Mouse (Mus musculus): ENCODE measurements around the gene Nhlrc3. TPM values are rescaled to one million over a fixed set of nuclear protein-coding genes. Genes with fewer than 3 reads are reported as not detected.

The Nhlrc3 gene
- polyA plus RNA-seq, 1 experiment from 2014 or later, result 13.5 TPM

DNA sequence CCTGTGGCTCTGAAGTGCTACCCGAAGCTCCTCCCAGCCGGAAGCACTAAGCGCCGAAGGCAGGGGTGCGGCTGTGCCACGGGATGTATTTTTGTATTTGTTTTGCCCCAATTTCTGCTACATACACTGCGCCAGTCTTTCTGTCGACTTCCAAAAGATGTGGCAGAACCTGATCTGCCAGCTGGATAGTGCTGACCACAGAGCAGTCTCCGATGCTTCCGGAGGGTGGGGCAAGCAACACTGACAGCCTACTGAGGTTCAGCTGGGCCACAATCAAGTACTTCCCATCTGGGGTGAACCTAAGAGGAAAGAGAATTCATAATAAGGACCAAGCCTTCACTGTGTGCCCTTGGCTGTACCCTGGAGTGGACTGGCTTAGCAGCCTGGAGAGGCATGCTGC, 10.8 kb downstream of the Nhlrc3 start:
- H3K36me3 ChIP-seq, result peaks cover 75% of the 10 kb centered on the region
- ATAC-seq (ENCODE audit: low FRiP score), result no peak
- WGBS, result 91% methylated on average over 10 of the region's 10 CpGs
- no peak overlapping the region for H3K9ac ChIP-seq
- no peak overlapping the region for H3K27ac ChIP-seq
- no peak overlapping the region for H3K4me3 ChIP-seq
- no peaks in the 10 kb centered on the region for H3K9me3 ChIP-seq (replicated peaks)
- H3K4me1 ChIP-seq, result no peaks in the 10 kb centered on the region
- H3K4me2 ChIP-seq (replicated peaks), result no peak overlapping the region
- no peaks in the 10 kb centered on the region for H3K27me3 ChIP-seq

DNA sequence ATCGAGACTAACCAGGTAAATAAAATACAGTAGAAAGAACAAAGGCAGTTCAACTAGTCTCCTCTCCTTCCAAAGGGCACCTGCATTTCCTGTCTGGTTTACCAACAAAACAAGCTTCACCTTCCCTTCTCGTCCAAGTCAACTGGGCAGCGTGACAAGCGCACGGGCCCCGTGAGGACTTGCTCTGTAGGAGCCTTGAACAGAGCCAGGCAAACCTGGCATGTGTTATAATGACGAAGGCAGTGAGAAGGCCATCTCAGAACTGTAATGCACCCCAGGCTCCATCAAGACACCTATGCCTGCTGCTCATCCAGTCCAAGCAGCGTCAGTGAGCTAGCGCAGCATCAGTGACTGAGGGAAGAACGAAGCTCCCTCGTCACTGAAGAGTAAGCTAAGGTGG, 12.5 kb downstream of the Nhlrc3 start:
- H3K27ac ChIP-seq, result no peak overlapping the region
- H3K27me3 ChIP-seq, result no peaks in the 10 kb centered on the region
- H3K9me3 ChIP-seq (replicated peaks), result no peaks in the 10 kb centered on the region
- 0 out of 2 replicates have a peak, but pooled peaks cover under 1% of the 10 kb centered on the region for H3K4me1 ChIP-seq
- H3K36me3 ChIP-seq, result peaks cover 58% of the 10 kb centered on the region
- H3K4me2 ChIP-seq (replicated peaks), result no peak overlapping the region
- no peak overlapping the region for H3K9ac ChIP-seq
- ATAC-seq (ENCODE audit: low FRiP score), result no peak
- H3K4me3 ChIP-seq, result no peak overlapping the region
- 95% methylated on average over 11 of the region's 11 CpGs for WGBS

DNA sequence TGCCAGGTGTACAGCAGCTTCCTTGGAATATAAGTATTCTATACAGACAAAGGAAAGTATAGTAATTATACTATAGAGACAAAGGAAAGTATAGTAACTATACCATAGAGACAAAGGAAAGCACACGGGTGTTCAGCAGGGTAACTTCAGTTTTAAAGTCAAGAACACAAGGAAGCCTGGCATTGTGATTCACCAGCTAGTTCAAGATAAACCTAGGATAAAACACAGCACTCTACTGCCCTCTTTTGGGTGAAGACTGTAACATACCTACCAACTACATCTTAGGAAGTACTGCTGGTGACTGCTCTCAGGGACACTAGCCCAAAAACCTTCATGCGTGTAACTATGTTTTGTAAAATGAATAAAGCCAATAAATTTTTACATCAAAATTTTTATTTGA, 14.9 kb downstream of the Nhlrc3 start:
- Histone ChIP-seq H3K27me3 (no peaks in the 10 kb centered on the region), H3K4me1 (peaks cover 8% of the 10 kb centered on the region; the same call in 1 of the 2 replicates), H3K9ac (no peak overlapping the region), H3K27ac (no peak overlapping the region), H3K9me3 (replicated peaks) (no peaks in the 10 kb centered on the region), H3K36me3 (peaks cover 34% of the 10 kb centered on the region), H3K4me3 (no peak overlapping the region), H3K4me2 (replicated peaks) (no peak overlapping the region)
- ATAC-seq (ENCODE audit: low FRiP score), result 0 out of 2 replicates have a peak, but pooled peaks have one; percentile 49
- 36% methylated on average over 2 of the region's 2 CpGs for WGBS

DNA sequence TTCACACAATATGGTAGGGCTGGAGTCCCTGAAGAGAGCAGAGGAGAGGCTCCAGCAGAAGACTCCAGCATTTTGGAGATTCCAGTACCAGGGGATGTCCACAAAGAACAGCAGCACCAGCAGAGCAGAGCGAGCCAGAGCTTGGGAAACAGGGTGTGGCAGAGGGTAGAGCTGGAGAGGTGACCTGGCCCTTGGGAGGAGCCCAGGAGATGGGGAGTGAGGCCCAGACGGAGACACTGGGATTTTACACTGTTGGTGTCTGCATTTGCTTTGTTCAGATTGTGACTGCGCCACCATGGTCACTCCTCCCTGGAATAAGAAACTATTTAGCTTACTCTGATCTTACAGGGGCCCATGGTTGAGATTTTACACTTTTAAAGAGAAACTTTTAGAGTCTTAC, 16.3 kb downstream of the Nhlrc3 start:
- H3K36me3 ChIP-seq, result peaks cover 21% of the 10 kb centered on the region
- ATAC-seq (ENCODE audit: low FRiP score), result no peak
- WGBS, result 76% methylated on average over 3 of the region's 3 CpGs

DNA sequence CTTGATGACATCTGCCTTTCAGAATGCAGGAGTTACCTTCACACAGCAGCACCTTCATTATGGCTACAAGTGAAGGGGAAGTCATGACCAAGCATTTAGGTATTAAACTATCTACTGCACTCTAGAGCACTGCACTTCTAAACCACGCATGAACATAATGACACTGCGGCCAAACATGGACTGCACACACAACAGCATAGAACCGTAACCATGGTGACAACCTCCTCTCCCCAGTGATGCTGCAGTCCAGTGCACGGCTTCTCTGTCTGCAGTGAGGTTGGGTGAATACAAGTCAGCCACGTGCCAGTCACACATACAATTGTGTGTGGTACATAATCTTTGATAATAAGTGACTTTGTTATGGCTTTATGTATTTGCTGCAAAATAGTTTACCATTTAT, 17.6 kb downstream of the Nhlrc3 start:
- no peaks in the 10 kb centered on the region for H3K27me3 ChIP-seq
- peaks cover 8% of the 10 kb centered on the region; the same call in 1 of the 2 replicates for H3K4me1 ChIP-seq
- no peak overlapping the region for H3K4me3 ChIP-seq
- H3K36me3 ChIP-seq, result peaks cover 9% of the 10 kb centered on the region; the same call in 1 of the 2 replicates
- 48% methylated on average over 5 of the region's 5 CpGs for WGBS
- no peak overlapping the region for H3K9ac ChIP-seq
- peak; percentile 74; the same call in 1 of the 2 replicates for ATAC-seq (ENCODE audit: low FRiP score)
- H3K27ac ChIP-seq, result no peak overlapping the region
- H3K4me2 ChIP-seq (replicated peaks), result no peak overlapping the region
- no peaks in the 10 kb centered on the region for H3K9me3 ChIP-seq (replicated peaks)

More for the DNA sequence above, 16.3 kb downstream of the Nhlrc3 start:
- Histone ChIP-seq H3K4me3 (no peak overlapping the region), H3K9ac (no peak overlapping the region), H3K27ac (no peak overlapping the region), H3K4me2 (replicated peaks) (no peak overlapping the region), H3K27me3 (no peaks in the 10 kb centered on the region), H3K9me3 (replicated peaks) (no peaks in the 10 kb centered on the region), H3K4me1 (peaks cover 8% of the 10 kb centered on the region; the same call in 1 of the 2 replicates)

DNA sequence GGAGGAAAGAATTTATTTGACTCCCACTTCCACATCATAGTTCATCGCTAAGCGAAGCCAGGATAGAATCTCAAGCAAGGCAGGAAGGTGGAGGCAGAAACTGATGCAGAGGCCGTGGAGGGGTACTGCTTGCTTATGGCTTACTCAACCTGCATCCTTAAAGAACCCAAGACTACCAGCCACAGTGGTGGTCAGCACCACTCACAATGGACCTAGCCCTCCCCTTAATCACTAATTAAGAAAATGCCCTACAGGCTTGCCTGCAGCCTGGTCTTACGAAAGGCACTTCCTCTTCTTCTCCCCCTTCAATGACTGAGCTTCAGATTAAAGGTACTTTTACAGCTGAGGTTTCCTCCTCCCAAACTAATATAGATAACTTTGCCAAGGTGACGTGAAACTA, 26.6 kb downstream of the Nhlrc3 start:
- ATAC-seq (ENCODE audit: low FRiP score), result no peak
- Histone ChIP-seq H3K27ac (no peak overlapping the region), H3K9me3 (replicated peaks) (no peaks in the 10 kb centered on the region), H3K27me3 (0 out of 2 replicates have a peak, but pooled peaks cover 2% of the 10 kb centered on the region), H3K9ac (no peak overlapping the region), H3K4me3 (no peak overlapping the region), H3K36me3 (no peaks in the 10 kb centered on the region), H3K4me2 (replicated peaks) (no peak overlapping the region), H3K4me1 (no peaks in the 10 kb centered on the region)
- WGBS, result 81% methylated on average over 5 of the region's 5 CpGs

DNA sequence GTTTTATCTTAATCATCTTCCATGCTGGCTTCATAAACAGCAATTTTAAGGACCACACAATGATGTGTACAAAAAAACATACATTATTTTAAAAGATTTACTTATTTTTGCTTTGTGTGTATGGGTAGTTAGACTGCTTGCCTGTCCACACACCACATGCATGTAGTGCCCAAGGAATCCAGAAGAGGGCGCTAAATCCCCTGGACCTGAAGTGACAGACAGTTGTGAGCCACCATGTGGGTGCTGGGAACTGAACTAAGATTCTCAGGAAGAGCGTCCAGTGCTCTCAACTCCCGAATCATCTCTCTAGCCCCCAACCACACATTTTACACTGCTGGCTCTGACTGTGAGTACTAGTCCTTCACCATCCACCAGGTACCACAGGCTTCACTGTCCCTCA, 28.5 kb downstream of the Nhlrc3 start:
- H3K27ac ChIP-seq, result no peak overlapping the region
- H3K4me2 ChIP-seq (replicated peaks), result no peak overlapping the region
- H3K9me3 ChIP-seq (replicated peaks), result no peaks in the 10 kb centered on the region
- H3K4me3 ChIP-seq, result no peak overlapping the region
- no peaks in the 10 kb centered on the region for H3K36me3 ChIP-seq
- ATAC-seq (ENCODE audit: low FRiP score), result no peak
- 0 out of 2 replicates have a peak, but pooled peaks cover 2% of the 10 kb centered on the region for H3K27me3 ChIP-seq
- no peak overlapping the region for H3K9ac ChIP-seq
- H3K4me1 ChIP-seq, result no peaks in the 10 kb centered on the region
- 74% methylated on average over 3 of the region's 3 CpGs for WGBS

DNA sequence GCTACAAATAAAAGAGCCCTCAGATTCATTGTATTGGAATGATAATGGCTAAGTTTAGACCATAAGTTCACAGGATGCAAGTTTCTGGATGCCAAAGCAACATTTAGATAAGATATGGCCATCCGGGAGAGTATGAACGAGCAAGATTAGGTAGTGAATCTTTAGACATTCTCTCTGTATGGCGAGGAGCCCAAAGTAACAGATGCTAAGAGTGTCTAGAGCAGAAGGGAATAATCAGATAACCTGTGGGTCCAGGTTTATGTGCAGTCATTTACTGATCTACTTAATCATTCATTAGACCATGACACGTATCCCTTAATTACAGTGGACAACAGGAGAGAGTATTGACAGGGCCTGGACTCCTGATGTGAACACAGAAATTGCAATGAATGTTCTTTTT, 39.6 kb downstream of the Nhlrc3 start:
- ATAC-seq (ENCODE audit: low FRiP score), result no peak
- Histone ChIP-seq H3K9me3 (replicated peaks) (no peaks in the 10 kb centered on the region), H3K4me3 (no peak overlapping the region), H3K27me3 (peaks cover 3% of the 10 kb centered on the region; the same call in 1 of the 2 replicates), H3K9ac (no peak overlapping the region), H3K4me1 (no peaks in the 10 kb centered on the region), H3K4me2 (replicated peaks) (no peak overlapping the region), H3K36me3 (no peaks in the 10 kb centered on the region), H3K27ac (no peak overlapping the region)
- whole genome bisulfite sequencing, result 93% methylated on average over 4 of the region's 4 CpGs

DNA sequence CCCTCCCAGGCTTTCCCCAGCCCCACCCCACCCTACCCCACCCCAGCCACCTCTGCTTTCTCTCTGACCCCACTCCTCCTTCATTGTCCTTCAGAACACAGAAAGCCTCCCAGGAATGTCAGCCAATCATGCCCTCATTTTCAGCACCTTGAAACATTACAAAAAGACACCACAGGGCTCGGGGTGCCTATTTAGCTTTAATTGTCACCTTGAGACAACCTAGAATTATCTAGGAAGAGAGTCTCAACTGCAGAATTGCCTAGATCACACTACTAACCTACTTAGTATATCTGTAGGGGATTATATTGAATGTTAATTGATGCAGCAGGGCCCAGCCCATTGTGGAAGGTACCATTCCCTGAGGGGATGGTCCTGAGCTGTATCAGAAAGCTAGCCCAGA, 40.4 kb downstream of the Nhlrc3 start:
- Histone ChIP-seq H3K4me1 (no peaks in the 10 kb centered on the region), H3K4me2 (replicated peaks) (no peak overlapping the region), H3K9ac (no peak overlapping the region), H3K9me3 (replicated peaks) (no peaks in the 10 kb centered on the region), H3K27ac (no peak overlapping the region), H3K27me3 (peaks cover 3% of the 10 kb centered on the region; the same call in 1 of the 2 replicates), H3K36me3 (no peaks in the 10 kb centered on the region), H3K4me3 (no peak overlapping the region)
- ATAC-seq (ENCODE audit: low FRiP score), result no peak
- 48% methylated on average over 1 of the region's 1 CpGs for WGBS

DNA sequence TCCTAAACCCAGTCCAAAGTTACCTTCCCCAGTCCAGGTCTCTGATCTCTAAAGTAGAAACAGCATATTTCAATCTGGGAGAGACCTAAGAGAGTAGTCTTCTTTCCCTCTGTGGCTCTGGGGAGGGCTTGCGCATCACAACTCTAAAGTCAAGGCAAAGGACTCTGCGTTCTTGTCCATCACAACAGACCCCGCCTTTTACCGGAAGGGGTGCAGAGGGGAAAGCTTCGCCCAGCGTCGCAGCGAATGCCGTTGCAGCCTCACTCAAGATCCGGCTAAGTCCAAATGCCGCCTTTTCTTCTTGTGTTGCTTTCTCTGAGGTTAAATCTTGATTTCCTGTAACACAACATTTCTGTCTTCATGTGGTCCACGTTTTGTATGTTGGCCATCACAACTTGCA, 41.5 kb downstream of the Nhlrc3 start:
- Histone ChIP-seq H3K27ac (no peak overlapping the region), H3K4me3 (no peak overlapping the region), H3K4me2 (replicated peaks) (no peak overlapping the region), H3K9ac (no peak overlapping the region), H3K36me3 (no peaks in the 10 kb centered on the region), H3K9me3 (replicated peaks) (no peaks in the 10 kb centered on the region), H3K4me1 (peaks cover 3% of the 10 kb centered on the region; the same call in 1 of the 2 replicates), H3K27me3 (peaks cover 3% of the 10 kb centered on the region; the same call in 1 of the 2 replicates)
- WGBS, result 90% methylated on average over 12 of the region's 12 CpGs
- ATAC-seq (ENCODE audit: low FRiP score), result no peak

DNA sequence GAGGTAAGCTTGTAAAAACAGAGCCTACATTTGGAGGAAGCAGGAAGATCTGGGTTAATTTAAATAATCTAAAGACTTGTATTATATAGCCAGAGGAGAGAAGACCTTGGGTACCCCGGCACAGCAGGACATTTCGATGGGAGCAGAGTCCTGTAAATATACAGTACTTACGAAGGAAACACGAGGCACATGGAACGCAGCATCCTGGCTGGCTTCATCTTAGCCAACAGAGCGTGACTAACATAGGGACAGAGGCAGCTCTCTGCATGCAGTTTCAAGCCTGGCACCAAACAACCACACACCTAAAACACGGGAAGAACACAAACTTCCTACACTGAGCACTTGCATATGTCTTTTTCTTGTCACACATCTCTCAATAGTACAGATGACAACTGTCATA, 45.4 kb downstream of the Nhlrc3 start:
- WGBS, result 71% methylated on average over 7 of the region's 7 CpGs
- Histone ChIP-seq H3K4me3 (no peak overlapping the region), H3K36me3 (no peaks in the 10 kb centered on the region), H3K9ac (no peak overlapping the region), H3K4me2 (replicated peaks) (no peak overlapping the region), H3K27ac (no peak overlapping the region), H3K27me3 (peaks cover 5% of the 10 kb centered on the region), H3K9me3 (replicated peaks) (no peaks in the 10 kb centered on the region), H3K4me1 (peaks cover 7% of the 10 kb centered on the region)
- no peak for ATAC-seq (ENCODE audit: low FRiP score)

DNA sequence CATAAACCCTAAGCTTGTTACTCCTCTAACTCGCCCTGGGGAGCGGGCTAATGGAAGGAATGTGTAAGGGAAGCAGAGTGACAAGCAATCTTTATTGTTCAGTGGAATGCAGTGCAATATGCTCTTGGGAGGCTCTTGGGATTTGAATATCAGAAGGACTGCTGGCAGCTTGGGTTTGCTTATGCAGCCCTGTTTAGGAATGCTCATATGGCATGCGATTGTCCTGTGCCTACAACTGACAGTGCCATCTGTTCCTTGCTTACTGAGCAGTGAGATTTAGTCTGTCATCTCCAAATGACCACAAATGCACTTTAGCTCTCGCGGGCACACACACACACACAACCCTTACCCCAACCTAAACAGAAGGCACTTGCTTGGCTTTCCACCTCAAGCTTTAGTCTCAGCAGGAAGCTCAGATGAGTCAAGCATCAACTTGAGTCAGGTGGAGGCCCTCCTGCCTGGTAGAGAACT, 47.1 kb downstream of the Nhlrc3 start:
- H3K9me3 ChIP-seq (replicated peaks), result no peaks in the 10 kb centered on the region
- peaks cover 7% of the 10 kb centered on the region for H3K4me1 ChIP-seq
- no peak overlapping the region for H3K4me2 ChIP-seq (replicated peaks)
- H3K4me3 ChIP-seq, result no peak overlapping the region
- no peak overlapping the region for H3K9ac ChIP-seq
- no peaks in the 10 kb centered on the region for H3K36me3 ChIP-seq
- H3K27me3 ChIP-seq, result peaks cover 2% of the 10 kb centered on the region; the same call in 1 of the 2 replicates
- H3K27ac ChIP-seq, result 0 out of 2 replicates have a peak overlapping the region, but pooled peaks have one; percentile 25
- 49% methylated on average over 5 of the region's 5 CpGs for WGBS
- ATAC-seq (ENCODE audit: low FRiP score), result peak; percentile 43; the same call in 1 of the 2 replicates

DNA sequence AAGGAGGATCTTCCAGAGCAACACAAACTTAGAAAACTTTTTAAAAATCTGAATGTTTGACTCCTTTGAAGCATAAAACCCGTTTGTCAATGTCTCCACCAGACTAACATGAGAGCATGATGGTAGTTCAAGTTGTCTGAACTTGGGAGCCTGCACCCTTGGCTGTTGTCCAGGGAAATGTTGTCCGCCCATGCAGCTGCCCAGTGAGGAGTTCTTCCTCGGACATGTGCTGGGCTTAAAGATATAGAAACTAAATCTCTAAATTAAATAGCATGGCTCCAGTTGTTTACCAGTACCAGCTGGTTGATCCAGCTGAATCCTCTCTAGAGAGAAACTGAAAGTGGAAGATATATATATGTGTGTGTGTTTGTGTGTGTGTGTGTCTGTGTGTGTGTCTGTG, 49.2 kb downstream of the Nhlrc3 start:
- H3K27me3 ChIP-seq, result peaks cover 2% of the 10 kb centered on the region; the same call in 1 of the 2 replicates
- no peak for ATAC-seq (ENCODE audit: low FRiP score)
- no peak overlapping the region for H3K4me2 ChIP-seq (replicated peaks)
- no peak overlapping the region for H3K4me3 ChIP-seq
- H3K4me1 ChIP-seq, result peaks cover 13% of the 10 kb centered on the region
- H3K36me3 ChIP-seq, result no peaks in the 10 kb centered on the region
- 83% methylated on average over 3 of the region's 3 CpGs for WGBS
- H3K9me3 ChIP-seq (replicated peaks), result no peaks in the 10 kb centered on the region
- H3K27ac ChIP-seq, result no peak overlapping the region
- H3K9ac ChIP-seq, result no peak overlapping the region
